Mouse (Mus musculus) olfactory bulb, adult 2 months (tissue): ENCODE results near the gene Nelfe.
"Not testable (repeated sequence)": the region's sequence is repeated elsewhere in the genome, so short reads cannot be mapped to it uniquely, and the experiment has no call there.

Experiments used
- CTCF ChIP-seq: fragments of 200-500 bp; IDR thresholded peaks from 2 replicates; pipeline ENCODE4 v1.5.1; 2012; ENCODE audit warnings: low read depth, mild to moderate bottlenecking, low read length, moderate library complexity; ENCODE audit not compliant: insufficient read depth
- POLR2A ChIP-seq: fragments of 200-500 bp; IDR thresholded peaks from 2 replicates; pipeline ENCODE4 v1.6.1; 2012; ENCODE audit warnings: mild to moderate bottlenecking, low read depth, low read length, moderate library complexity; ENCODE audit not compliant: insufficient read depth

DNA sequence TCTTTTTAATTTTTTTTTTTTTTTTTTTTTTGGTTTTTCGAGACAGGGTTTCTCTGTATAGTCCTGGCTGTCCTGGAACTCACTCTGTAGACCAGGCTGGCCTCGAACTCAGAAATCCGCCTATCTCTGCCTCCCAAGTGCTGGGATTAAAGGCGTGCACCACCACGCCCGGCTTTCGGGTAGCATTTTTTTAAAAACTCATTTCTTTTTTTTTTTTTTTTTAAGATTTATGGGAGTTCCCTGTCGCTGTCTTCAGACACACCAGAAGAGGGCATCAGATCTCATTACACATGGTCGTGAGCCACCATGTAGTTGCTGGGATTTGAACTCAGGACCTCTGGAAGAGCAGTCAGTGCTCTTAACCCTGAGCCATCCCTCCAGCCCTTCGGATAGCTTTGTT, 51.8 kb downstream of the Nelfe start:
- not testable (repeated sequence) for TF ChIP-seq CTCF, POLR2A
